27 mouse cellular contexts compared by ENCODE assay signal in the genomic region with DNA sequence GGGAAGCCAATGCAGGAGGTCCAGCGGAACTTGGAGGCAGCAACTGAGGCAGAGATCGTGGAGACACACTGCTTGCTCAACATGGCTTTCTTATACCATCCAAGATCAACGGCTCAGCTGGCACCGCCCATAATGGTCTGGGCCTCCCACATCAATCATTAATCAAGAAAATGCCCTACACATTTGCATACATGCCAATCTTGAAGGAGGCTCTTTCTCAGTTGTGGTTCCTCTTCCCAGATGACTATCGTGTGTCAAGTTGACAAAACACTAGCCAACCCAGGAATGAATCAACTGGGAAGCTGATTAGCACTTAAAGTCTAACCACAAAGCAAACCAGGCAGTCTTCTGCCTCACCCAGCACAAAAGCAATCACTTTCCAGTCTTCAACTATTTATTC.
DNase-seq lines count a peak whose midpoint lies in the region; ATAC-seq and TF ChIP-seq lines count a peak whose summit lies in the region.
"Had no signal": no experiment of that assay in that cellular context is flagged by ENCODE, and none has a peak within 500 bp of the region (broad histone marks: within the 10 kb centered on the region; RNA-seq: fewer than 3 reads in every experiment).

No protein-coding gene starts in this region.

- H3K4me1 ChIP-seq in CH12.LX (ENCODE audit: control insufficient read depth in 1 of 2, insufficient read depth in 2 of 2), result peaks cover 10 to 11% of the 10 kb centered on the region in 2 experiments; a peak in 3 of 4 replicates
- H3K4me1 ChIP-seq in forebrain, embryonic 14.5 days (ENCODE audit: control insufficient read depth, insufficient read depth, low read length), result no peaks in the 10 kb centered on the region
- H3K4me1 ChIP-seq: lung, embryonic 15.5 days; neural tube, embryonic 13.5 days had no signal

- H3K79me2 ChIP-seq in CH12.LX (replicated peaks; ENCODE audit: control insufficient read depth, extremely low read depth, insufficient read depth, poor library complexity, severe bottlenecking) (no peaks in the 10 kb centered on the region), macrophage (ENCODE audit: inconsistent target) (no peaks in the 10 kb centered on the region)

- 48% methylated on average over 5 of the region's 5 CpGs for WGBS in macrophage (ENCODE audit: missing documents)
- WGBS in forebrain, embryonic 14.5 days, result 79% methylated on average over 5 of the region's 5 CpGs

- H3K27me3 ChIP-seq in CH12.LX (replicated peaks), result no peaks in the 10 kb centered on the region
- H3K27me3 ChIP-seq in forebrain, embryonic 14.5 days (replicated peaks; ENCODE audit: control insufficient read depth, insufficient read depth, low read length), result no peaks in the 10 kb centered on the region
- H3K27me3 ChIP-seq: forebrain, embryonic 12.5 days; heart, embryonic 12.5 days; limb, embryonic 12.5 days; liver, embryonic 15.5 days; lung, embryonic 15.5 days; neural tube, embryonic 13.5 days had no signal

- ATAC-seq in granulocyte monocyte progenitor cell, adult 5-6 weeks (replicated peaks; ENCODE audit: poor library complexity, severe bottlenecking), result peak; percentile 54
- ATAC-seq in forebrain, embryonic 14.5 days, result no peak
- ATAC-seq: activated CD4-positive, CD25-positive, alpha-beta regulatory T cell, adult 4 months; intestine, postnatal 0 days; midbrain, embryonic 16.5 days had no signal

- no peak overlapping the region for H3K27ac ChIP-seq in CH12.LX (ENCODE audit: insufficient read depth, low read depth)
- peak overlapping the region; percentile 82 for H3K27ac ChIP-seq in macrophage
- no peak overlapping the region for H3K27ac ChIP-seq in forebrain, embryonic 14.5 days (ENCODE audit: low read depth, low read length)
- H3K27ac ChIP-seq: forebrain, embryonic 12.5 days; heart, adult 2 months; hindbrain, embryonic 14.5 days; limb, embryonic 12.5 days; liver, embryonic 15.5 days; lung, embryonic 15.5 days; midbrain, embryonic 10.5 days; neural tube, embryonic 13.5 days had no signal

- dilution Hi-C loops in CH12.LX (cut with MboI; ENCODE audit: extremely low pct_ligation_motif_present, extremely low pct_unique_long_range_greater_than_20kb, low sequenced_read_pairs), result no loop called here

- no peaks in the 10 kb centered on the region for H3K9me3 ChIP-seq in CH12.LX (replicated peaks; ENCODE audit: low read length)
- H3K9me3 ChIP-seq in forebrain, embryonic 14.5 days (replicated peaks; ENCODE audit: control insufficient read depth, low read length), result no peaks in the 10 kb centered on the region
- H3K9me3 ChIP-seq: forebrain, embryonic 12.5 days; heart, embryonic 12.5 days; limb, embryonic 12.5 days; liver, embryonic 15.5 days; lung, embryonic 15.5 days; midbrain, embryonic 10.5 days; neural tube, embryonic 13.5 days had no signal

- peak; percentile 74 for DNase-seq in heart, adult 11 months
- no peak for DNase-seq in heart, postnatal 10 days
- peak; percentile 30 for DNase-seq in CH12.LX (ENCODE audit: extremely low read depth)
- no peak for DNase-seq in lung, postnatal 4 days
- no peak for DNase-seq in forebrain, embryonic 14.5 days (ENCODE audit: low spot score)
- no peak for DNase-seq in adrenal gland, postnatal 14 days
- DNase-seq: adrenal gland, adult 8-10 months; cerebellum, adult 11 months; cerebellum, adult 9-10 months; gastrocnemius, postnatal 25 days; heart, adult 2 months; kidney, postnatal 14 days; thymus, postnatal 4 days had no signal

- no peak overlapping the region for H3K9ac ChIP-seq in CH12.LX (ENCODE audit: insufficient read depth, low read depth)
- no peak overlapping the region for H3K9ac ChIP-seq in forebrain, embryonic 14.5 days (ENCODE audit: low read length)
- H3K9ac ChIP-seq: forebrain, embryonic 12.5 days; heart, embryonic 12.5 days; hindbrain, embryonic 14.5 days; limb, embryonic 12.5 days; liver, embryonic 15.5 days; lung, embryonic 15.5 days; neural tube, embryonic 13.5 days had no signal

- no peak for TF ChIP-seq CTCF in CH12.LX (conservative IDR thresholded peaks at IDR 0.05 in 1 of 2, IDR thresholded peaks at IDR 0.05 in 1 of 2; ENCODE audit: low read depth in 2 of 2, low read length in 2 of 2)

- H3K36me3 ChIP-seq in CH12.LX (replicated peaks in 1 of 2; ENCODE audit: control insufficient read depth in 1 of 2, insufficient read depth in 1 of 2, low read length in 1 of 2) (no peaks in the 10 kb centered on the region), macrophage (ENCODE audit: inconsistent target) (no peaks in the 10 kb centered on the region)
- H3K36me3 ChIP-seq in forebrain, embryonic 14.5 days (ENCODE audit: control insufficient read depth, insufficient read depth, low read length), result no peaks in the 10 kb centered on the region
- H3K36me3 ChIP-seq: forebrain, embryonic 12.5 days; heart, embryonic 12.5 days; limb, embryonic 12.5 days; liver, embryonic 15.5 days; lung, embryonic 15.5 days; midbrain, embryonic 10.5 days; neural tube, embryonic 13.5 days had no signal

- TF ChIP-seq POLR2A in CH12.LX (IDR thresholded peaks at IDR 0.05; ENCODE audit: low read depth, low read length), result no peak

- TF ChIP-seq EP300 in CH12.LX (IDR thresholded peaks at IDR 0.05; ENCODE audit: low read length), result peak; percentile 46; the same call in 1 of the 2 replicates

- peak overlapping the region in 1 of 3 experiments; percentile 12 for H3K4me3 ChIP-seq in CH12.LX (replicated peaks in 1 of 3; ENCODE audit: low read depth in 2 of 3, low read length in 2 of 3, poor library complexity in 1 of 3)
- no peak overlapping the region for H3K4me3 ChIP-seq in macrophage (ENCODE audit: inconsistent target)
- no peak overlapping the region for H3K4me3 ChIP-seq in forebrain, embryonic 14.5 days (ENCODE audit: low read depth, low read length)
- H3K4me3 ChIP-seq: erythroblast, embryonic 14.5 days; forebrain, embryonic 12.5 days; heart, adult 2 months; heart, embryonic 12.5 days; limb, embryonic 12.5 days; liver, embryonic 15.5 days; lung, embryonic 15.5 days; midbrain, embryonic 10.5 days; neural tube, embryonic 13.5 days had no signal

- no peak for TF ChIP-seq RAD21 in CH12.LX (IDR thresholded peaks at IDR 0.05; ENCODE audit: low read depth, low read length)

- intact Hi-C loops in heart, postnatal 10 days (cut with DNase I), result no loop called here

- H3K4me2 ChIP-seq in CH12.LX (ENCODE audit: insufficient read depth, low read depth, poor library complexity, severe bottlenecking), result peak overlapping the region; percentile 6; the same call in 1 of the 2 replicates
- H3K4me2 ChIP-seq in forebrain, embryonic 14.5 days (ENCODE audit: low read length), result no peak overlapping the region
- H3K4me2 ChIP-seq: forebrain, embryonic 12.5 days; heart, embryonic 12.5 days; hindbrain, embryonic 14.5 days; limb, embryonic 12.5 days; liver, embryonic 15.5 days; lung, embryonic 15.5 days; neural tube, embryonic 13.5 days had no signal

- in situ Hi-C loops in CH12.LX (cut with MboI; ENCODE audit: low pct_ligation_motif_present, low pct_unique_long_range_greater_than_20kb, low sequenced_read_pairs), result no loop called here

TF ChIP-seq in CH12.LX, 34 proteins besides CTCF, POLR2A, EP300 and RAD21:
- TF ChIP-seq BHLHE40 (IDR thresholded peaks at IDR 0.05; ENCODE audit: low read depth, low read length) (peak; percentile 30; the same call in 1 of the 2 replicates), ZKSCAN1 (IDR thresholded peaks at IDR 0.05; ENCODE audit: borderline replicate concordance, low read depth, low read length) (no peak), IRF4 (IDR thresholded peaks at IDR 0.05; ENCODE audit: low read depth, low read length) (peak; percentile 44; the same call in 1 of the 2 replicates)

Comparison
In these comparisons a context has a peak if more than half of its experiments do, and no peak if none do; other contexts are left out.
1. DNase-seq: peak in heart, adult 11 months (single experiment) and CH12.LX (single experiment); none in heart, postnatal 10 days (0 of 2), lung, postnatal 4 days (0 of 2), forebrain, embryonic 14.5 days (single experiment) and adrenal gland, postnatal 14 days (single experiment).